Mouse (Mus musculus): ENCODE data around the gene Clec9a.

The Clec9a gene

GRCm38 (mm10) chr6:129408562-129408961 is at the start of gene Clec9a:
TSS of gene Clec9a (plus strand) at chr6:129408862.
- no peak for DNase-seq (ENCODE audit: low read depth)

GRCm38 (mm10) chr6:129359515-129359914 is 49.1 kb upstream of the Clec9a start:
- no peak for DNase-seq (ENCODE audit: low read depth)

- no peak for DNase-seq (ENCODE audit: low read depth)
Measured at GRCm38 (mm10) chr6:129363942-129364341, 44.7 kb upstream of the Clec9a start.

GRCm38 (mm10) chr6:129365959-129366359 is 42.7 kb upstream of the Clec9a start:
- DNase-seq (ENCODE audit: low read depth), result peak; percentile 19

- no peak for DNase-seq (ENCODE audit: low read depth)
Measured at GRCm38 (mm10) chr6:129369374-129370132, 39.1 kb upstream of the Clec9a start.

- DNase-seq (ENCODE audit: low read depth), result no peak
Measured at GRCm38 (mm10) chr6:129374937-129375471, 33.7 kb upstream of the Clec9a start.

GRCm38 (mm10) chr6:129380454-129380853 is 28.2 kb upstream of the Clec9a start:
- DNase-seq (ENCODE audit: low read depth), result no peak

GRCm38 (mm10) chr6:129381736-129382135 is 26.9 kb upstream of the Clec9a start:
- DNase-seq (ENCODE audit: low read depth), result no peak

GRCm38 (mm10) chr6:129383466-129383865 is 25.2 kb upstream of the Clec9a start:
- DNase-seq (ENCODE audit: low read depth), result no peak

- no peak for DNase-seq (ENCODE audit: low read depth)
Measured at GRCm38 (mm10) chr6:129385000-129385399, 23.7 kb upstream of the Clec9a start.

GRCm38 (mm10) chr6:129385774-129386173 is 22.9 kb upstream of the Clec9a start, which contains the start of gene Clec12b:
TSS of gene Clec12b (minus strand) at chr6:129385874.
- DNase-seq (ENCODE audit: low read depth), result no peak

GRCm38 (mm10) chr6:129393087-129393720 is 15.5 kb upstream of the Clec9a start:
- no peak for DNase-seq (ENCODE audit: low read depth)

GRCm38 (mm10) chr6:129393732-129394131 is 14.9 kb upstream of the Clec9a start:
- DNase-seq (ENCODE audit: low read depth), result no peak

- no peak for DNase-seq (ENCODE audit: low read depth)
Measured at GRCm38 (mm10) chr6:129396997-129397396, 11.7 kb upstream of the Clec9a start, which contains the start of gene Clec1b. TSS of gene Clec1b (plus strand) at chr6:129397297.

- DNase-seq (ENCODE audit: low read depth), result no peak
Measured at GRCm38 (mm10) chr6:129399945-129400344, 8.7 kb upstream of the Clec9a start.

GRCm38 (mm10) chr6:129402404-129402803 is 6.3 kb upstream of the Clec9a start:
- no peak for DNase-seq (ENCODE audit: low read depth)

GRCm38 (mm10) chr6:129403391-129403790 is 5.3 kb upstream of the Clec9a start:
- no peak for DNase-seq (ENCODE audit: low read depth)

GRCm38 (mm10) chr6:129405999-129406398 is 2.7 kb upstream of the Clec9a start:
- no peak for DNase-seq (ENCODE audit: low read depth)

GRCm38 (mm10) chr6:129407324-129407723 is 1.3 kb upstream of the Clec9a start:
- no peak for DNase-seq (ENCODE audit: low read depth)

- no peak for DNase-seq (ENCODE audit: low read depth)
Measured at GRCm38 (mm10) chr6:129414177-129414576, 5.5 kb downstream of the Clec9a start.

- DNase-seq (ENCODE audit: low read depth), result no peak
Measured at GRCm38 (mm10) chr6:129422311-129422710, 13.6 kb downstream of the Clec9a start.

- no peak for DNase-seq (ENCODE audit: low read depth)
Measured at GRCm38 (mm10) chr6:129423040-129423733, 14.5 kb downstream of the Clec9a start.

- no peak for DNase-seq (ENCODE audit: low read depth)
Measured at GRCm38 (mm10) chr6:129423734-129424072, 15.0 kb downstream of the Clec9a start.
